Mouse (Mus musculus): ENCODE measurements around the gene Hist1h2bg. TPM values are rescaled to one million over a fixed set of nuclear protein-coding genes. Genes with fewer than 3 reads are reported as not detected.

Gene Hist1h2bg
- polyA plus RNA-seq, 1 experiment = 32.9 TPM

- no peak for TF ChIP-seq GATA1 (IDR thresholded peaks at IDR 0.05; ENCODE audit: low read length)
Measured at GRCm38 (mm10) chr13:23577835-23578234, 6.6 kb downstream of the Hist1h2bg start.

- no peak for TF ChIP-seq GATA1 (IDR thresholded peaks at IDR 0.05; ENCODE audit: low read length)
Measured at GRCm38 (mm10) chr13:23581408-23582218, 10.4 kb downstream of the Hist1h2bg start, which contains the start of gene Hist1h4d. Gene Hist1h4d, plus strand, starts transcription at chr13:23581598.

- TF ChIP-seq GATA1 (IDR thresholded peaks at IDR 0.05; ENCODE audit: low read length) = no peak
Measured at GRCm38 (mm10) chr13:23582219-23583056, 11.2 kb downstream of the Hist1h2bg start.

- no peak for TF ChIP-seq GATA1 (IDR thresholded peaks at IDR 0.05; ENCODE audit: low read length)
Measured at GRCm38 (mm10) chr13:23583387-23584068, 12.3 kb downstream of the Hist1h2bg start.

- no peak for TF ChIP-seq GATA1 (IDR thresholded peaks at IDR 0.05; ENCODE audit: low read length)
Measured at GRCm38 (mm10) chr13:23584331-23584730, 13.1 kb downstream of the Hist1h2bg start.

- no peak for TF ChIP-seq GATA1 (IDR thresholded peaks at IDR 0.05; ENCODE audit: low read length)
Measured at GRCm38 (mm10) chr13:23585029-23585441, 13.8 kb downstream of the Hist1h2bg start.

- TF ChIP-seq GATA1 (IDR thresholded peaks at IDR 0.05; ENCODE audit: low read length) = no peak
Measured at GRCm38 (mm10) chr13:23586099-23586939, 15.1 kb downstream of the Hist1h2bg start.

GRCm38 (mm10) chr13:23586940-23587225 lies 15.7 kb downstream of the Hist1h2bg start:
- TF ChIP-seq GATA1 (IDR thresholded peaks at IDR 0.05; ENCODE audit: low read length) = no peak

GRCm38 (mm10) chr13:23591206-23591605 lies 20.0 kb downstream of the Hist1h2bg start:
- TF ChIP-seq GATA1 (IDR thresholded peaks at IDR 0.05; ENCODE audit: low read length) = no peak

GRCm38 (mm10) chr13:23591886-23592285 lies 20.7 kb downstream of the Hist1h2bg start:
- TF ChIP-seq GATA1 (IDR thresholded peaks at IDR 0.05; ENCODE audit: low read length) = peak; percentile 42

- no peak for TF ChIP-seq GATA1 (IDR thresholded peaks at IDR 0.05; ENCODE audit: low read length)
Measured at GRCm38 (mm10) chr13:23592614-23593013, 21.4 kb downstream of the Hist1h2bg start.

GRCm38 (mm10) chr13:23593051-23593770 lies 22.0 kb downstream of the Hist1h2bg start:
- TF ChIP-seq GATA1 (IDR thresholded peaks at IDR 0.05; ENCODE audit: low read length) = no peak

- no peak for TF ChIP-seq GATA1 (IDR thresholded peaks at IDR 0.05; ENCODE audit: low read length)
Measured at GRCm38 (mm10) chr13:23595185-23595584, 24.0 kb downstream of the Hist1h2bg start.

- peak; percentile 32 for TF ChIP-seq GATA1 (IDR thresholded peaks at IDR 0.05; ENCODE audit: low read length)
Measured at GRCm38 (mm10) chr13:23595622-23596372, 24.6 kb downstream of the Hist1h2bg start.
